Mouse (Mus musculus): ENCODE measurements around the gene Gstp2.
"Not testable (repeated sequence)": the region's sequence is repeated elsewhere in the genome, so short reads cannot be mapped to it uniquely, and the experiment has no call there.

GRCm38 (mm10) chr19:4068242-4068641 lies 22.4 kb upstream of the Gstp2 start:
- TF ChIP-seq POLR2A (IDR thresholded peaks at IDR 0.05; ENCODE audit: insufficient read length, low read depth); REST (IDR thresholded peaks at IDR 0.05; ENCODE audit: insufficient read depth, insufficient read length); TCF3 (IDR thresholded peaks at IDR 0.05; ENCODE audit: insufficient read length, low read depth); MAX (IDR thresholded peaks at IDR 0.05; ENCODE audit: low read depth); POLR2AphosphoS2 (IDR thresholded peaks at IDR 0.05; ENCODE audit: insufficient read length, low read depth); SRF (IDR thresholded peaks at IDR 0.05; ENCODE audit: control insufficient read depth, insufficient read length, low read depth); USF1 (IDR thresholded peaks at IDR 0.05; ENCODE audit: low read depth); E2F4 (IDR thresholded peaks at IDR 0.05; ENCODE audit: insufficient read depth); TCF12 (IDR thresholded peaks at IDR 0.05; ENCODE audit: insufficient read depth, poor library complexity, severe bottlenecking): not testable (repeated sequence)

Measured in myocyte (in vitro differentiated cells).